Mouse (Mus musculus) C2C12 (cell line): ENCODE results near the gene Cog1. TPM values are rescaled to one million over a fixed set of nuclear protein-coding genes. Genes with fewer than 3 reads are reported as not detected.

Source experiments
- H3K27me3 ChIP-seq: one replicate; pipeline ENCODE4 v1.6.1; 2011; ENCODE audit not compliant: control insufficient read depth, insufficient read depth, insufficient read length
- H3K36me3 ChIP-seq: one replicate; pipeline ENCODE4 v1.6.1; 2011; ENCODE audit not compliant: control insufficient read depth, insufficient read depth
- H3K4me3 ChIP-seq: one replicate; pipeline ENCODE4 v1.5.1; 2011; ENCODE audit warnings: mild to moderate bottlenecking, control low read depth; ENCODE audit not compliant: poor library complexity, insufficient read depth, severe bottlenecking
- H3K79me2 ChIP-seq: one replicate; pipeline ENCODE4 v1.6.1; 2011; ENCODE audit not compliant: control insufficient read depth, insufficient read depth
- H3K79me3 ChIP-seq: one replicate; pipeline ENCODE4 v1.6.1; 2011; ENCODE audit warnings: low read depth, control low read depth
- H3ac ChIP-seq: one replicate; pipeline ENCODE3; 2011; ENCODE audit warnings: low read depth; ENCODE audit not compliant: control insufficient read depth, insufficient read length
- CEBPB ChIP-seq: IDR thresholded peaks from one replicate; pipeline ENCODE4 v1.6.1; 2011; ENCODE audit warnings: low read depth, mild to moderate bottlenecking, control low read depth, moderate library complexity
- CTCF ChIP-seq: IDR thresholded peaks from one replicate; pipeline ENCODE4 v1.5.1; 2011; ENCODE audit not compliant: control insufficient read depth, insufficient read depth, insufficient read length
- FOSL1 ChIP-seq: IDR thresholded peaks from one replicate; pipeline ENCODE4 v1.8.0; 2011; ENCODE audit warnings: mild to moderate bottlenecking, low read length; ENCODE audit not compliant: poor library complexity, insufficient read depth, severe bottlenecking
- MAX ChIP-seq: IDR thresholded peaks from one replicate; pipeline ENCODE4 v1.6.1; 2011; ENCODE audit warnings: mild to moderate bottlenecking, control low read depth
- MYOD1 ChIP-seq: IDR thresholded peaks from one replicate; pipeline ENCODE4 v1.6.1; 2011; ENCODE audit warnings: low read depth; ENCODE audit not compliant: control insufficient read depth, insufficient read length
- MYOG ChIP-seq: IDR thresholded peaks from one replicate; pipeline ENCODE4 v1.6.1; 2011; ENCODE audit not compliant: control insufficient read depth, insufficient read length; ENCODE audit errors: extremely low read depth
- USF1 ChIP-seq: IDR thresholded peaks from one replicate; pipeline ENCODE4 v1.6.1; 2011; ENCODE audit warnings: low read depth, mild to moderate bottlenecking, control low read depth, moderate library complexity
- polyA plus RNA-seq: library from polyadenylated mRNA; unstranded; fragments of >200 nt; fragmentation: generic; extraction: Trizol; gene quantifications from one replicate; pipeline ENCODE4 v1.2.1, GENCODE M21; 2012; ENCODE audit warnings: missing spikeins

Gene Cog1
- polyA plus RNA-seq, 1 experiment = 21.2 TPM

DNA sequence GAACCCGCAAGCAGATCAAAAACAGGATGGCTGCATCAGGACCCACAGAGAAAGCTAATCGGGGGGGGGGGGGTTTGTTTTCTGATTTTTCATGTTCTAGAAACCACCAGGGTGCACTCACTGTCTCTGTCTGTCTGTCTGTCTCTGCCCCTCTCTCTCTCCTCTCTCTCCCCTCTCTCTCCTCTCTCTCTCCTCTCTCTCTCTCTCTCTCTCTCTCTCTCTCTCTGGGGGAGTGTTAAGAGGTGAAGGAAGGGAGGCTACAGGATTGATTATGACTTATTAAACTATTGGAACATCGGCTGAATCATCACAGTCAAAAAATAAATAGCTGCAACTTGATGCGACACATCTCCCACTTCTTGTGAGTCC is 30.7 kb upstream of the Cog1 start:
- Histone ChIP-seq H3K4me3 (no peak overlapping the region), H3K79me3 (no peaks in the 10 kb centered on the region), H3K27me3 (peaks cover 6% of the 10 kb centered on the region), H3ac (no peak overlapping the region), H3K79me2 (no peaks in the 10 kb centered on the region), H3K36me3 (no peaks in the 10 kb centered on the region)
- TF ChIP-seq MAX (no peak), MYOG (no peak), CEBPB (no peak), MYOD1 (no peak), CTCF (no peak), USF1 (no peak), FOSL1 (no peak)

GRCm38 (mm10) chr11:113618672-113619419 is 30.1 kb upstream of the Cog1 start, which contains the start of gene Sstr2:
Gene Sstr2 (plus strand): TSS chr11:113619342.
- Histone ChIP-seq H3K4me3 (no peak within 1 kb of the TSS), H3K79me3 (no peaks in the 10 kb centered on the region), H3K36me3 (no peaks in the 10 kb centered on the region), H3K27me3 (peaks cover 6% of the 10 kb centered on the region), H3ac (peak within 1 kb of the TSS; percentile 12), H3K79me2 (no peaks in the 10 kb centered on the region)
- TF ChIP-seq USF1 = no peak
- TF ChIP-seq MYOG = no peak
- TF ChIP-seq MYOD1 = no peak
- TF ChIP-seq FOSL1 = no peak
- no peak for TF ChIP-seq CTCF
- no peak for TF ChIP-seq CEBPB

- Histone ChIP-seq H3ac (peak overlapping the region; percentile 12), H3K4me3 (no peak overlapping the region), H3K79me2 (no peaks in the 10 kb centered on the region), H3K79me3 (no peaks in the 10 kb centered on the region), H3K36me3 (no peaks in the 10 kb centered on the region), H3K27me3 (peaks cover 6% of the 10 kb centered on the region)
- TF ChIP-seq CTCF (no peak), MYOD1 (no peak), FOSL1 (no peak), MYOG (no peak), USF1 (no peak), MAX (no peak), CEBPB (no peak)
Observed at GRCm38 (mm10) chr11:113619420-113620080, 29.4 kb upstream of the Cog1 start.

GRCm38 (mm10) chr11:113621001-113621400 is 28.0 kb upstream of the Cog1 start:
- no peaks in the 10 kb centered on the region for H3K79me2 ChIP-seq
- no peak overlapping the region for H3ac ChIP-seq
- no peaks in the 10 kb centered on the region for H3K79me3 ChIP-seq
- TF ChIP-seq MYOG (no peak), USF1 (no peak), MAX (no peak), FOSL1 (no peak), MYOD1 (no peak), CTCF (no peak), CEBPB (no peak)
- no peak overlapping the region for H3K4me3 ChIP-seq
- peaks cover 6% of the 10 kb centered on the region for H3K27me3 ChIP-seq
- no peaks in the 10 kb centered on the region for H3K36me3 ChIP-seq

GRCm38 (mm10) chr11:113622028-113622427 is 26.9 kb upstream of the Cog1 start:
- Histone ChIP-seq H3ac (no peak overlapping the region), H3K27me3 (peaks cover 6% of the 10 kb centered on the region), H3K4me3 (no peak overlapping the region), H3K79me2 (no peaks in the 10 kb centered on the region), H3K79me3 (no peaks in the 10 kb centered on the region), H3K36me3 (no peaks in the 10 kb centered on the region)
- TF ChIP-seq CEBPB (no peak), MAX (no peak)

- Histone ChIP-seq H3K79me3 (no peaks in the 10 kb centered on the region), H3K4me3 (no peak overlapping the region), H3K79me2 (no peaks in the 10 kb centered on the region), H3K27me3 (no peaks in the 10 kb centered on the region), H3ac (no peak overlapping the region), H3K36me3 (no peaks in the 10 kb centered on the region)
- TF ChIP-seq CEBPB = no peak
- no peak for TF ChIP-seq MAX
- no peak for TF ChIP-seq CTCF
- TF ChIP-seq FOSL1 = no peak
- TF ChIP-seq MYOD1 = no peak
- no peak for TF ChIP-seq USF1
- no peak for TF ChIP-seq MYOG
Observed at GRCm38 (mm10) chr11:113625437-113625836, 23.5 kb upstream of the Cog1 start.
